In the genomic region with DNA sequence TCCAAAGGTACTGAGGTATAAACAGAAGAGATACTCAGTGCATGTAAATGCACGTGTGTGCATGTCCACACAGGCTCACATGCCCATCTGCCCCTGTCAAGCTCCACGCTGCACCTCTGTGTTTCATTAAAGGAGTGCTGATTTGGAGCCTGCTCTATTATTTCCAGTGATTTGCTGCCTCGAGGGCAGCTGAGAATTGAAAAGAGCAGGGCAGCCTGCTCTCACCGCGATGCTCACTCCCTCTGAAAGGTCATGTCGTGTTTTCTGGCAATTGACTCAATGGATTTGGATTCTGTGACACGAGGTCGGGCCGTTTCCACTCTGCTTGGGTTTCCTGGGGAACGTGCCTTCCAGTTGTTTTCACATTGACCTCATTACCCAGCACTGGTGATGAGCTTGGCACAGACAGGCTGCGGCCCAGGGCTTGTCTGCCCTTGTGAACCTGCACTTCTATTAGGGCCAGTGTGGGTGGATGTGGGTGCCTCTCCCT, we compare ENCODE assay signal across 12 mouse cellular contexts.
A peak's percentile ranks its signal among the peaks of the same experiment; 100 is the strongest.
DNase-seq lines count a peak whose midpoint lies in the region; ATAC-seq and TF ChIP-seq lines count a peak whose summit lies in the region.
"Had no signal": no experiment of that assay in that cellular context is flagged by ENCODE, and none has a peak within 500 bp of the region (broad histone marks: within the 10 kb centered on the region; RNA-seq: fewer than 3 reads in every experiment).

No protein-coding gene starts in this region.

- no peaks in the 10 kb centered on the region for H3K36me3 ChIP-seq in hindbrain, embryonic 11.5 days (ENCODE audit: control insufficient read depth, insufficient read depth, low read length)
- H3K36me3 ChIP-seq in midbrain, embryonic 15.5 days (replicated peaks), result no peaks in the 10 kb centered on the region

- DNase-seq in brain, adult 2 months (ENCODE audit: low read depth, low spot score), result peak; percentile 6
- DNase-seq in embryo, embryonic 9.5 days (ENCODE audit: extremely low spot score), result peak; percentile 42
- DNase-seq in hindbrain, embryonic 11.5 days (ENCODE audit: low spot score), result peak; percentile 50
- no peak for DNase-seq in gastrocnemius, adult 8-10 months (ENCODE audit: low spot score in 2 of 2)
- DNase-seq in cerebellum, postnatal 4 days (ENCODE audit: low spot score in 2 of 2), result no peak
- no peak for DNase-seq in left cerebral cortex, adult 2 months (ENCODE audit: extremely low spot score in 1 of 2, low spot score in 2 of 2)
- DNase-seq in gastrocnemius, postnatal 14 days, result no peak
- DNase-seq: heart, postnatal 4 days; kidney, postnatal 10 days; lung, adult 2 months; right cerebral cortex, postnatal 4 days had no signal

- H3K4me1 ChIP-seq in hindbrain, embryonic 11.5 days (replicated peaks; ENCODE audit: control insufficient read depth, insufficient read depth, low read length), result no peaks in the 10 kb centered on the region
- H3K4me1 ChIP-seq in midbrain, embryonic 15.5 days, result peaks cover 11% of the 10 kb centered on the region; the same call in 1 of the 2 replicates

- H3K27me3 ChIP-seq in hindbrain, embryonic 11.5 days (ENCODE audit: control insufficient read depth, insufficient read depth, low read length), result no peaks in the 10 kb centered on the region
- no peaks in the 10 kb centered on the region for H3K27me3 ChIP-seq in midbrain, embryonic 15.5 days (replicated peaks)

- H3K9ac ChIP-seq in hindbrain, embryonic 11.5 days (ENCODE audit: low read depth, low read length), result no peak overlapping the region
- no peak overlapping the region for H3K9ac ChIP-seq in midbrain, embryonic 15.5 days

- H3K4me2 ChIP-seq in hindbrain, embryonic 11.5 days (replicated peaks; ENCODE audit: low read depth, low read length), result 0 out of 2 replicates have a peak overlapping the region, but pooled peaks have one; percentile 7
- H3K4me2 ChIP-seq in midbrain, embryonic 15.5 days, result no peak overlapping the region

- 20% methylated on average over 11 of the region's 11 CpGs for WGBS in hindbrain, embryonic 11.5 days
- 20% methylated on average over 11 of the region's 11 CpGs for whole genome bisulfite sequencing in midbrain, embryonic 15.5 days

- no peak for TF ChIP-seq CTCF in left cerebral cortex, adult 2 months (IDR thresholded peaks at IDR 0.05)

- intact Hi-C loops in left cerebral cortex, adult 2 months (cut with DNase I), result no loop called here
- intact Hi-C loops in gastrocnemius, postnatal 14 days (cut with DNase I; ENCODE audit: low total_unique reads), result no loop called here

- peak; percentile 85 for ATAC-seq in hindbrain, embryonic 11.5 days (ENCODE audit: low FRiP score)
- peak; percentile 69 for ATAC-seq in midbrain, embryonic 15.5 days (replicated peaks)

- no peaks in the 10 kb centered on the region for H3K9me3 ChIP-seq in hindbrain, embryonic 11.5 days (ENCODE audit: control insufficient read depth, low read length)
- H3K9me3 ChIP-seq in midbrain, embryonic 15.5 days, result no peaks in the 10 kb centered on the region

- 0 out of 2 replicates have a peak overlapping the region, but pooled peaks have one; percentile 7 for H3K27ac ChIP-seq in hindbrain, embryonic 11.5 days (ENCODE audit: low read depth, low read length)
- 0 out of 2 replicates have a peak overlapping the region, but pooled peaks have one; percentile 14 for H3K27ac ChIP-seq in midbrain, embryonic 15.5 days
- H3K27ac ChIP-seq in left cerebral cortex, adult 2 months, result no peak overlapping the region

- no peak overlapping the region for H3K4me3 ChIP-seq in hindbrain, embryonic 11.5 days (ENCODE audit: low read depth, low read length)
- no peak overlapping the region for H3K4me3 ChIP-seq in midbrain, embryonic 15.5 days
- H3K4me3 ChIP-seq in left cerebral cortex, adult 2 months, result no peak overlapping the region

Comparison
In these comparisons a context has a peak if more than half of its experiments do, and no peak if none do; other contexts are left out.
1. DNase-seq: peak in brain, adult 2 months (single experiment), embryo, embryonic 9.5 days (single experiment) and hindbrain, embryonic 11.5 days (single experiment); none in gastrocnemius, adult 8-10 months (0 of 2), cerebellum, postnatal 4 days (0 of 2), left cerebral cortex, adult 2 months (0 of 2) and gastrocnemius, postnatal 14 days (single experiment).